Mouse (Mus musculus) olfactory bulb, adult 2 months (tissue): ENCODE data around the gene Lrrfip1.

Source experiments
- CTCF ChIP-seq: fragments of 200-500 bp; IDR thresholded peaks from 2 replicates; pipeline ENCODE4 v1.5.1; 2012; ENCODE audit warnings: low read depth, mild to moderate bottlenecking, low read length, moderate library complexity; ENCODE audit not compliant: insufficient read depth
- POLR2A ChIP-seq: fragments of 200-500 bp; IDR thresholded peaks from 2 replicates; pipeline ENCODE4 v1.6.1; 2012; ENCODE audit warnings: mild to moderate bottlenecking, low read depth, low read length, moderate library complexity; ENCODE audit not compliant: insufficient read depth

DNA sequence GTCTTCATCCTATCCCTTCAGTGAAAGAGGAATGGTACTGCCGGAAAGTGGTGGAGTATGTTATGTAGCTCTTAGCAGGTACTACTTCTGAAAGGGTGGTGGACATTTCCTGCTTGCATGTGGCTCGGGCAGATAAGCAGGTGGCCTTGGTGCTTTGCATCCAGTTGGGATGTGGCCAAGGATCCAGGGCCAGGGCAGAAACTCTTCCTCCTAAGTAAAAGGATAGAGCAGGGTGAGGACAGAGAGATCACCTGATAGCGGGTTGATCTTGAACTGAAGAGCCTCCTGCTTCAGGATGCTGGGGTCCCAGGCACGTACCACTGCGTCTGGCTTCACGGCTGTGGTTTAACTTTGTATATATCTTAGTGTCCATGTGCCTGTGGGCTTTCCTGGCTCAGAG, 10.7 kb downstream of the Lrrfip1 start:
- TF ChIP-seq POLR2A (no peak), CTCF (no peak)
